Mouse (Mus musculus) mouse trophoblast stem cell (cell line): ENCODE results near the gene Pcnt.

Experiments used
- in situ Hi-C, 2 experiments: fragments of 300-500 bp; cut with MseI, MboI; formaldehyde crosslinking; loops; 2 replicates in 1 of 2; 3 replicates in 1 of 2; pipeline ENCODE4 v1.15.1; 2025

The Pcnt gene

GRCm38 (mm10) chr10:76316194-76316593 lies 126.4 kb downstream of the Pcnt start:
- in situ Hi-C loops, result loop anchor here in 1 of 2 experiments (25.0 kb wide), 1 partner anchor 421 kb away; the partner anchor contains the start of gene Col6a1

GRCm38 (mm10) chr10:76306738-76307137 lies 135.8 kb downstream of the Pcnt start:
- in situ Hi-C loops, result loop anchor here in 1 of 2 experiments (25.0 kb wide), 1 partner anchor 431 kb away; the partner anchor contains the start of gene Col6a1
